Mouse (Mus musculus) hindbrain, embryonic 14.5 days (tissue): Measurements from ENCODE around the gene Polr2a. TPM values are rescaled to one million over a fixed set of nuclear protein-coding genes. Genes with fewer than 3 reads are reported as not detected.
"Not testable (repeated sequence)": the region's sequence is repeated elsewhere in the genome, so short reads cannot be mapped to it uniquely, and the experiment has no call there.

Experiments
- ATAC-seq: fragments of 200-750 bp; cut with Nextera tagmentation; 2 replicates; pipeline ENCODE4 v1.8.0; 2017; ENCODE audit warnings: moderate number of reproducible peaks, mild to moderate bottlenecking, moderate TSS enrichment, moderate library complexity; ENCODE audit not compliant: low FRiP score
- DNase-seq: peaks from one replicate; pipeline ENCODE4 v3.0.0-alpha.2; 2015; ENCODE audit warnings: low spot score
- H3K27ac ChIP-seq: fragments of 300-500 bp; sonication (generic); 2 replicates; pipeline ENCODE4 v1.5.1; 2014; ENCODE audit warnings: mild to moderate bottlenecking, moderate library complexity
- H3K27me3 ChIP-seq: fragments of 300-500 bp; sonication (generic); 2 replicates; pipeline ENCODE4 v1.6.1; 2014; ENCODE audit warnings: mild to moderate bottlenecking, low read length, mixed read lengths; ENCODE audit not compliant: control insufficient read depth, insufficient read depth
- H3K36me3 ChIP-seq: fragments of 300-500 bp; sonication (generic); replicated peaks from 2 replicates; pipeline ENCODE4 v1.6.1; 2014; ENCODE audit not compliant: control insufficient read depth, insufficient read depth
- H3K4me1 ChIP-seq: fragments of 300-500 bp; sonication (generic); replicated peaks from 2 replicates; pipeline ENCODE4 v1.6.1; 2014; ENCODE audit warnings: antibody characterized with exemption, low read length, mixed read lengths; ENCODE audit not compliant: control insufficient read depth, insufficient read depth
- H3K4me2 ChIP-seq: fragments of 300-500 bp; sonication (generic); replicated peaks from 2 replicates; pipeline ENCODE4 v1.6.1; 2014; ENCODE audit warnings: mild to moderate bottlenecking, moderate library complexity
- H3K4me3 ChIP-seq: fragments of 300-500 bp; sonication (generic); replicated peaks from 2 replicates; pipeline ENCODE4 v1.5.1; 2014; ENCODE audit warnings: mild to moderate bottlenecking, low read length
- H3K9ac ChIP-seq: fragments of 300-500 bp; sonication (generic); 2 replicates; pipeline ENCODE4 v1.6.1; 2014
- H3K9me3 ChIP-seq: fragments of 300-500 bp; sonication (generic); 2 replicates; pipeline ENCODE4 v1.6.1; 2016; ENCODE audit warnings: low read length; ENCODE audit not compliant: control insufficient read depth
- WGBS: fragments of 180-500 bp; shearing (Covaris S2); extraction: QIAGEN DNeasy Blood & Tissue Kit; methylation state at CpG from one replicate; pipeline ENCODE4 v1.1.7; 2014; 5-methylcytosine and 5-hydroxymethylcytosine counted together
- polyA plus RNA-seq: library from polyadenylated mRNA; unstranded; fragments of >200 nt; fragmentation: Nextera tagmentation; extraction: Ambion mirVana; gene quantifications from 2 replicates; pipeline ENCODE4 v1.2.1, GENCODE M21; 2014

Gene Polr2a
- polyA plus RNA-seq, 1 experiment from 2014 or later = 24.3 TPM

DNA sequence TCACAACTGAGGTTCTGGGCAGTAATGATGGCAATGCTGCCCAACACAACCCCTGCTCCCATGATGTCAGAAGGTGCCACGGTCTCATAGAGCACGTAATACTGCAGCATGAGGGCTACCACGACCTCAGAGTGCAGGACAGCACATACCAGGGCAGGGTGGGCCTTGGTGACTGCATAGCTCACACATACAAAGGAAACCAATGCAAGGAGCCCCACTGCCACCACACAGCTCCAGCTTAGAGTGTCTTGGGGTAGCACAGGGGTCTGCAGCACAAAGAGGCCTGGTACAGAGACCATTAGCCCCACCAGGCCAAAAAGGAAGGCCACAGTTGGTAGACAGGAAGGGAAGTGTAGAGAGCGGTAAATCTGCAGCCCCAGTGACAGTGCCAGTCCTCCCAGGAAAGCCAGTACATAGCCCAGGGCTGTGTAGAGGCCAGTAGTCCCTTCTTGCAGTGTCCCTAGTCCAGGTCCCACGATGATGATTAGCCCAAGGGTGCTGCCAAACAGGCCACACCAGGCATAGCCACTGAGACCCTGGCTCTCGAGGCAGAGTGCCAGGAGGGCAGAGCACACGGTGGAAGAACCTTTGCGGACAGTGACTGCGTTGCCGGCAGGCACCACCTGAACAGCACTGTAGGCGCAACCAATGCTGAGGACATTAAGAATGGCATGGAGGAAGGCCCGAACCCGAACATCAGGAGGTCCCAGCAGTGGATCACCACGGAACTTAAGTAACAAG lies 1.9 kb upstream of the Polr2a start:
- ATAC-seq = no peak
- no peak for DNase-seq
- Histone ChIP-seq H3K36me3 (no peaks in the 10 kb centered on the region), H3K9me3 (no peaks in the 10 kb centered on the region), H3K9ac (peak overlapping the region; percentile 86), H3K27me3 (no peaks in the 10 kb centered on the region), H3K4me3 (peak overlapping the region; percentile 49; the same call in 1 of the 2 replicates), H3K4me2 (peak overlapping the region; percentile 61), H3K4me1 (peaks cover 35% of the 10 kb centered on the region), H3K27ac (peak overlapping the region; percentile 99)
- WGBS = 74% methylated on average over 14 of the region's 14 CpGs

- H3K27ac ChIP-seq = peak overlapping the region; percentile 99
- H3K9me3 ChIP-seq = no peaks in the 10 kb centered on the region
- ATAC-seq (peak; percentile 87), DNase-seq (peak; percentile 86)
- 0% methylated on average over 37 of the region's 37 CpGs for WGBS
- H3K4me2 ChIP-seq = peak overlapping the region; percentile 61
- H3K9ac ChIP-seq = peak overlapping the region; percentile 86
- H3K4me3 ChIP-seq = peak overlapping the region; percentile 49
- no peaks in the 10 kb centered on the region for H3K27me3 ChIP-seq
- no peaks in the 10 kb centered on the region for H3K36me3 ChIP-seq
- peaks cover 44% of the 10 kb centered on the region for H3K4me1 ChIP-seq
Observed at GRCm38 (mm10) chr11:69758971-69759721, 709 bp upstream of the Polr2a start.

DNA sequence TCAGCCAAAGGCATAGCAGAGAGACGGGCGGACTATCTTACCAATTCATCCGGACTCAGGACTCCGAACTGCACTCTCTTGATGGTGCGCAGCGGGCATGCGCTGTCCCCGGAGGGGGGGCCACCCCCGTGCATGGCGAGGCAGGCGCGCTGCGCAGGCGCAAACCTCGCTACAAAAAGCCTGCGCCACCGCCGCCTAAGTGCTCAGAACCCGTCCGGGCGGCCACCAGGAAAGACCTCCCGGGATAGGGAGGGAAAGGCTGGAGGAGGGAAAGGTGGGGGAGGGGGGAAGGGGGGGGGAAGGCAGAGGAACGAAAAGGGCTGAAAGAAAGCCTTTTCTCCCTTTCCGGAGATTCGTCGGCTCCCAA lies 364 bp downstream of the Polr2a start:
- DNase-seq = peak; percentile 96
- peaks cover 50% of the 10 kb centered on the region for H3K4me1 ChIP-seq
- WGBS = 0% methylated on average over 26 of the region's 26 CpGs

GRCm38 (mm10) chr11:69757303-69758089 lies 941 bp downstream of the Polr2a start:
- H3K9me3 ChIP-seq = no peaks in the 10 kb centered on the region
- ATAC-seq = no peak
- no peaks in the 10 kb centered on the region for H3K27me3 ChIP-seq
- 48% methylated on average over 9 of the region's 9 CpGs for WGBS
- H3K9ac ChIP-seq = peak overlapping the region; percentile 86
- peak overlapping the region; percentile 61 for H3K4me2 ChIP-seq
- H3K4me3 ChIP-seq = peak overlapping the region; percentile 49
- H3K27ac ChIP-seq = peak overlapping the region; percentile 99
- no peaks in the 10 kb centered on the region for H3K36me3 ChIP-seq
- no peak for DNase-seq
- H3K4me1 ChIP-seq = peaks cover 51% of the 10 kb centered on the region

More for the DNA sequence above, 364 bp downstream of the Polr2a start:
- H3K9me3 ChIP-seq = no peaks in the 10 kb centered on the region
- H3K36me3 ChIP-seq = no peaks in the 10 kb centered on the region
- H3K27ac ChIP-seq = peak overlapping the region; percentile 99
- H3K9ac ChIP-seq = peak overlapping the region; percentile 86
- no peaks in the 10 kb centered on the region for H3K27me3 ChIP-seq
- H3K4me2 ChIP-seq = peak overlapping the region; percentile 61
- ATAC-seq = peak; percentile 86
- H3K4me3 ChIP-seq = peak overlapping the region; percentile 49

DNA sequence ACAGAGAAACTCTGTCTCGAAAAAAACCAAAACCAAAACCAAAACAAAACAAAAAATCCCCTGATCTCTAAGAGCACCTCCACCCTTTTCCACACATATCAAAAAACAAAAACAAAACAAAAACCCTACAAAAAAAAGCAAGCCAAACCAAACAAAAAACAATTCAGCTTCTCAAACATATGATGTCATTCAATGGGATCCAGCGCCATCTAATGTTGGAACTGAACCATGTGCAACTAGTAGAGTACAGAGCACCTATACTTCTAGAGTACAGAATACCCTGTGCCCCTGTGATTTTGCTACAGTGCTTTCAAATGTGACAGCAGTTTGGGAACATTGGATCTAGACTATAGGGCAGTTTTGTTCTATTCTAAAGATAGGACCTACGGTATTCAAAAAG lies 3.7 kb downstream of the Polr2a start:
- no peak overlapping the region for H3K4me3 ChIP-seq
- WGBS = 60% methylated on average over 3 of the region's 3 CpGs

DNA sequence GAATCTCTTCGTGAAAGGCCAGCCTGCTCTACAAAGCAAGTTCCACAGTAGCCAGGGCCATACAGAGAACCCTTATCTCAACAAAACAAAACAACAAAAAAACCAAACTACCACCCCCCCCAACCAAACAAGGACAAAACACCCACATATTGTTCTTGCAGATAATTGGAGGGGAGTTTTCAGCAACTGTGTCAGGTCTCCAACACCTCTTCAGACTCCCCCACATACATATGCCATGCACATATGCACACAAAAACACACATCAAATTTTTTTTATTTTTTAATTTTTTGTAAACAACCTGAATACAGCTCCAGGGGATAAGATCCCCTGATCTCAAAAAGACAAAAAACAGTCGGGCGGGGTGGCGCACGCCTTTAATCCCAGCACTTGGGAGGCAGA lies 4.2 kb downstream of the Polr2a start:
- ATAC-seq (no peak), DNase-seq (no peak)
- Histone ChIP-seq H3K27ac (no peak overlapping the region), H3K4me1 (peaks cover 41% of the 10 kb centered on the region), H3K9me3 (no peaks in the 10 kb centered on the region), H3K4me3 (no peak overlapping the region), H3K4me2 (peak overlapping the region; percentile 61), H3K36me3 (no peaks in the 10 kb centered on the region), H3K9ac (no peak overlapping the region), H3K27me3 (no peaks in the 10 kb centered on the region)
- 91% methylated on average over 5 of the region's 5 CpGs for WGBS

More for the DNA sequence above, 3.7 kb downstream of the Polr2a start:
- DNase-seq (peak; percentile 80), ATAC-seq (no peak)
- Histone ChIP-seq H3K27ac (no peak overlapping the region), H3K27me3 (no peaks in the 10 kb centered on the region), H3K9ac (peak overlapping the region; percentile 38; the same call in 1 of the 2 replicates), H3K4me1 (peaks cover 42% of the 10 kb centered on the region), H3K4me2 (peak overlapping the region; percentile 61), H3K9me3 (no peaks in the 10 kb centered on the region), H3K36me3 (no peaks in the 10 kb centered on the region)

DNA sequence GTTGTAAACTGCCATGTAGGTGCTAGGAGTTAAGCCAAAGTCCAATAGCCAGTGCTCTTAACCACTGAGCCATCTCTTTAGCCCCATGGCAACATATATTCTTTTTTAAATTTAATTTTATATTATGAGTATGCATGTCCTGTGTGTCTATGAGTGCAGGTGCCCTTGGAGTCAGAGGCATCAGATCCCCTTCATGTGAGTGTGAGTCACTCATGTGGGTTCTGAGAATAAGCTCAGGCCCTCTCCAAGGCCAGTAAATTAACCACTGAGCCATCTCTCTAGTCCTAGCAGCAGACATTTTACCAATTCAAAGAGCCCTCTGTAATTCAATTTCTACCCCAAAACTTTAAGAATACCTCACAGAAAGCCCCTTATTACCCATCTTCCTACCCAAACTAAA lies 5.8 kb downstream of the Polr2a start:
- H3K9ac ChIP-seq = no peak overlapping the region
- peaks cover 7% of the 10 kb centered on the region for H3K36me3 ChIP-seq
- H3K9me3 ChIP-seq = no peaks in the 10 kb centered on the region
- no peak overlapping the region for H3K4me3 ChIP-seq
- no peak overlapping the region for H3K27ac ChIP-seq
- ATAC-seq (no peak), DNase-seq (no peak)
- H3K4me2 ChIP-seq = no peak overlapping the region
- no peaks in the 10 kb centered on the region for H3K27me3 ChIP-seq
- H3K4me1 ChIP-seq = peaks cover 40% of the 10 kb centered on the region

DNA sequence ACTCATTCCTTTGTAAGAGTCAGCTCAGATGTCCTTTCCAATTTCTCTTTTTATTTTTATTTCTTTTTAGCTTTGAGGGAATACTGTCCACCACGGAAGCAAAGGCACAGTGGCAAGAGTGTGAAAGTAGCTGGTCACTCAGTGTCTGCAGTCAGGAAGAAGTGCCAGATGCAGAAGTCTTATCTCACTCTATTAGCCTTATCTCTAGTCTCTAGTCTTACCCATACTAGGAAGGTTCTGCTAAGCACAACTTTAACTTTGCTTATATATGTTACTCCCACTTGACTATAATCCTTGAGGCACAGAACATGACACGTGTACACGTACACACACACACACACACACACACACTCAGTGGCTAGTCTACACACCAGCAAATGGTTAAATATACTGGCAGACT lies 6.8 kb downstream of the Polr2a start:
- WGBS = 93% methylated on average over 3 of the region's 3 CpGs
- no peak overlapping the region for H3K4me3 ChIP-seq
- DNase-seq (no peak), ATAC-seq (no peak)
- no peak overlapping the region for H3K4me2 ChIP-seq
- peaks cover 18% of the 10 kb centered on the region for H3K36me3 ChIP-seq
- H3K9ac ChIP-seq = no peak overlapping the region
- no peak overlapping the region for H3K27ac ChIP-seq
- H3K9me3 ChIP-seq = no peaks in the 10 kb centered on the region
- no peaks in the 10 kb centered on the region for H3K27me3 ChIP-seq
- H3K4me1 ChIP-seq = peaks cover 30% of the 10 kb centered on the region

DNA sequence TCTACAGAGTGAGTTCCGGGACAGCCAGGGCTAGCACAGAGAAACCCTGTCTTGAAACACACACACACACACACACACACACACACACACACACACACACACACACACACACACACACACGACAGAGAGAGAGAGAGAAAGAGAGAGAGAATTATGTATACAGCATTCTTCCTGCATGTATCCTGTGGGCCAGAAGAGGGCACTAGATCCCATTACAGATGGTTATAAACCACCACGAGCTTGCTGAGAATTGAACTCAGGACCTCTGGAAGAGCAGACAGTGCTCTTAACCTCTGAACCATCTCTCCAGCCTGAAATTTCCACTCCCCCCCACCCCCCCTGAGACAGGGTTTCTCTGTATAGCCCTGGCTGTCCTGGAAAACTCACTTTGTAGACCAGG lies 27.0 kb downstream of the Polr2a start:
- H3K4me2 ChIP-seq, H3K27me3 ChIP-seq, H3K27ac ChIP-seq, H3K4me3 ChIP-seq, H3K9me3 ChIP-seq, ATAC-seq, H3K9ac ChIP-seq, DNase-seq, H3K4me1 ChIP-seq: not testable (repeated sequence)
- peaks cover 32% of the 10 kb centered on the region for H3K36me3 ChIP-seq
- 96% methylated on average over 2 of the region's 3 CpGs for WGBS
